Mouse (Mus musculus) spleen, adult 18-20 months (tissue): ENCODE measurements at regions not wholly inside any gene's neighbourhood (a gene's known extent, or its start where the extent isn't known, plus 50 kb on each side); places are given as distances from the start of the nearest gene placed in this dataset.
A peak's percentile ranks its signal among the peaks of the same experiment; 100 is the strongest.
"Not testable (repeated sequence)": the region's sequence is repeated elsewhere in the genome, so short reads cannot be mapped to it uniquely, and the experiment has no call there.

ENCODE experiments used
- DNase-seq, 2 experiments: peaks; one replicate each; pipeline ENCODE4 v3.0.0; 2022; ENCODE audit warnings: mixed read lengths in 2 of 2

- not testable (repeated sequence) for DNase-seq
Observed at GRCm38 (mm10) chr12:113333853-113334252, 148.1 kb downstream of the Tmem121 start.

GRCm38 (mm10) chr12:113337271-113337670 is 151.5 kb downstream of the Tmem121 start:
- no peak for DNase-seq

- DNase-seq = no peak
Observed at GRCm38 (mm10) chr12:113338891-113339290, 150.4 kb upstream of the Adam6b start.

GRCm38 (mm10) chr12:113341046-113341445 is 148.3 kb upstream of the Adam6b start:
- no peak for DNase-seq

- DNase-seq = no peak
Observed at GRCm38 (mm10) chr12:113355132-113355531, 134.2 kb upstream of the Adam6b start.

GRCm38 (mm10) chr12:113358077-113358476 is 131.2 kb upstream of the Adam6b start:
- no peak for DNase-seq

GRCm38 (mm10) chr12:113360032-113360431 is 129.3 kb upstream of the Adam6b start:
- DNase-seq = no peak

GRCm38 (mm10) chr12:113362409-113363038 is 126.8 kb upstream of the Adam6b start:
- DNase-seq = no peak

- no peak for DNase-seq
Observed at GRCm38 (mm10) chr12:113364023-113364422, 125.3 kb upstream of the Adam6b start.

- no peak for DNase-seq
Observed at GRCm38 (mm10) chr12:113364437-113364836, 124.9 kb upstream of the Adam6b start.

- no peak for DNase-seq
Observed at GRCm38 (mm10) chr12:113365783-113366182, 123.5 kb upstream of the Adam6b start.

- DNase-seq = no peak
Observed at GRCm38 (mm10) chr12:113366394-113366793, 122.9 kb upstream of the Adam6b start.

GRCm38 (mm10) chr12:113401578-113402113 is 87.7 kb upstream of the Adam6b start:
- no peak for DNase-seq

GRCm38 (mm10) chr12:113402823-113403222 is 86.5 kb upstream of the Adam6b start:
- no peak for DNase-seq

GRCm38 (mm10) chr12:113411113-113411512 is 78.2 kb upstream of the Adam6b start:
- no peak for DNase-seq

GRCm38 (mm10) chr12:113413996-113414395 is 75.3 kb upstream of the Adam6b start:
- no peak for DNase-seq

GRCm38 (mm10) chr12:113417521-113417920 is 71.8 kb upstream of the Adam6b start:
- no peak for DNase-seq

- DNase-seq = no peak
Observed at GRCm38 (mm10) chr12:113418731-113419402, 70.4 kb upstream of the Adam6b start.

GRCm38 (mm10) chr12:113420721-113421305 is 68.5 kb upstream of the Adam6b start:
- no peak for DNase-seq

GRCm38 (mm10) chr12:113421716-113422595 is 67.4 kb upstream of the Adam6b start:
- peak in 1 of 2 experiments; percentile 47 for DNase-seq

- DNase-seq = peak; percentile 40 to 48
Observed at GRCm38 (mm10) chr12:113422736-113423254, 66.5 kb upstream of the Adam6b start.
